Mouse (Mus musculus) CD4-positive, CD25-positive, alpha-beta regulatory T cell, adult 4 months (primary cell): ENCODE data around the gene 1700122O11Rik. TPM values are rescaled to one million over a fixed set of nuclear protein-coding genes. Genes with fewer than 3 reads are reported as not detected.

Source experiments
- polyA plus RNA-seq, 2 experiments: library from polyadenylated mRNA; unstranded; fragments of 100-300 nt; shearing (Covaris generic); gene quantifications; one replicate each; pipeline ENCODE4 v1.2.1; 2017

The 1700122O11Rik gene
- polyA plus RNA-seq, 2 experiments from 2014 or later, result not detected

Other genes with a start within 250 kb of the 1700122O11Rik start
- gene Mdfi, start 203.6 kb downstream of the 1700122O11Rik start, polyA plus RNA-seq, result not detected
- 1 to 10 TPM; 2.1 to 4.4 TPM for gene Foxp4, start 113.6 kb downstream of the 1700122O11Rik start, polyA plus RNA-seq
- not detected for gene 1700067P10Rik, start 51.0 kb upstream of the 1700122O11Rik start, polyA plus RNA-seq
- gene 9830107B12Rik, start 108.0 kb upstream of the 1700122O11Rik start, polyA plus RNA-seq, result not detected
- gene A530064D06Rik, start 129.0 kb upstream of the 1700122O11Rik start, polyA plus RNA-seq, result not detected
- gene Trem1, start 194.5 kb upstream of the 1700122O11Rik start, polyA plus RNA-seq, result not detected
- not detected for gene Trem3, start 209.5 kb upstream of the 1700122O11Rik start, polyA plus RNA-seq
- 1 to 10 TPM in 1 of 2 experiments, under 1 TPM in 1; 0.87 to 1.8 TPM for gene Treml4, start 226.0 kb upstream of the 1700122O11Rik start, polyA plus RNA-seq